Mouse (Mus musculus) midbrain, embryonic 16.5 days (tissue): ENCODE measurements around the gene Ctsa. TPM values are rescaled to one million over a fixed set of nuclear protein-coding genes. Genes with fewer than 3 reads are reported as not detected.

Source experiments
- ATAC-seq: fragments of 200-750 bp; cut with Nextera tagmentation; 2 replicates; pipeline ENCODE4 v1.8.0; 2017; ENCODE audit warnings: moderate TSS enrichment
- H3K27ac ChIP-seq: fragments of 300-500 bp; sonication (generic); 2 replicates; pipeline ENCODE4 v1.5.1; 2014; ENCODE audit warnings: mild to moderate bottlenecking, low read length, mixed read lengths
- H3K27me3 ChIP-seq: fragments of 300-500 bp; sonication (generic); 2 replicates; pipeline ENCODE4 v1.6.1; 2014; ENCODE audit warnings: low read depth, low read length, mixed read lengths; ENCODE audit not compliant: control insufficient read depth, insufficient read depth
- H3K36me3 ChIP-seq: fragments of 300-500 bp; sonication (generic); 2 replicates; pipeline ENCODE4 v1.6.1; 2014; ENCODE audit warnings: mild to moderate bottlenecking, low read length, moderate library complexity, mixed read lengths; ENCODE audit not compliant: control insufficient read depth, insufficient read depth
- H3K4me1 ChIP-seq: fragments of 300-500 bp; sonication (generic); 2 replicates; pipeline ENCODE4 v1.6.1; 2014; ENCODE audit warnings: mild to moderate bottlenecking, low read length, mixed read lengths; ENCODE audit not compliant: control insufficient read depth, insufficient read depth
- H3K4me2 ChIP-seq: fragments of 300-500 bp; sonication (generic); 2 replicates; pipeline ENCODE4 v1.6.1; 2014; ENCODE audit warnings: mild to moderate bottlenecking, low read length, mixed read lengths
- H3K4me3 ChIP-seq: fragments of 300-500 bp; sonication (generic); 2 replicates; pipeline ENCODE4 v1.5.1; 2014; ENCODE audit warnings: low read depth, mild to moderate bottlenecking, low read length, moderate library complexity, mixed read lengths
- H3K9ac ChIP-seq: fragments of 300-500 bp; sonication (generic); 2 replicates; pipeline ENCODE4 v1.6.1; 2014; ENCODE audit warnings: low read depth, low read length, mixed read lengths
- H3K9me3 ChIP-seq: fragments of 300-500 bp; sonication (generic); replicated peaks from 2 replicates; pipeline ENCODE4 v1.6.1; 2014; ENCODE audit warnings: mild to moderate bottlenecking, low read length, mixed read lengths; ENCODE audit not compliant: control insufficient read depth, poor library complexity, severe bottlenecking
- WGBS: fragments of 180-500 bp; shearing (Covaris S2); extraction: QIAGEN DNeasy Blood & Tissue Kit; methylation state at CpG from one replicate; pipeline ENCODE4 v1.1.7; 2014; 5-methylcytosine and 5-hydroxymethylcytosine counted together
- polyA plus RNA-seq: library from polyadenylated mRNA; unstranded; fragments of >200 nt; fragmentation: Nextera tagmentation; extraction: Ambion mirVana; gene quantifications from 2 replicates; pipeline ENCODE4 v1.2.1, GENCODE M21; 2015

Gene Ctsa
- polyA plus RNA-seq, 1 experiment from 2014 or later: 95.4 TPM

- Histone ChIP-seq H3K4me2 (peak overlapping the region; percentile 74), H3K9me3 (no peaks in the 10 kb centered on the region), H3K27ac (no peak overlapping the region), H3K27me3 (no peaks in the 10 kb centered on the region), H3K36me3 (peaks cover 4% of the 10 kb centered on the region), H3K4me1 (peaks cover 30% of the 10 kb centered on the region), H3K9ac (peak overlapping the region; percentile 74), H3K4me3 (peak overlapping the region; percentile 76)
- no peak for ATAC-seq
- 94% methylated on average over 16 of the region's 16 CpGs for WGBS
Measured at GRCm38 (mm10) chr2:164803201-164803920, 29.3 kb upstream of the Ctsa start.

- Histone ChIP-seq H3K27ac (peak overlapping the region; percentile 79), H3K4me2 (peak overlapping the region; percentile 74), H3K9ac (peak overlapping the region; percentile 74), H3K4me3 (peak overlapping the region; percentile 76), H3K9me3 (no peaks in the 10 kb centered on the region), H3K27me3 (no peaks in the 10 kb centered on the region), H3K4me1 (peaks cover 30% of the 10 kb centered on the region), H3K36me3 (peaks cover 4% of the 10 kb centered on the region)
- WGBS: 68% methylated on average over 1 of the region's 1 CpGs
- no peak for ATAC-seq
Measured at GRCm38 (mm10) chr2:164803921-164804313, 28.8 kb upstream of the Ctsa start.

- peak within 1 kb of the TSS; percentile 83 for H3K9ac ChIP-seq
- ATAC-seq: peak; percentile 96
- no peaks in the 10 kb centered on the region for H3K9me3 ChIP-seq
- peak within 1 kb of the TSS; percentile 81 for H3K27ac ChIP-seq
- H3K4me2 ChIP-seq: peak within 1 kb of the TSS; percentile 74
- peak within 1 kb of the TSS; percentile 76 for H3K4me3 ChIP-seq
- H3K27me3 ChIP-seq: no peaks in the 10 kb centered on the region
- peaks cover 30% of the 10 kb centered on the region for H3K4me1 ChIP-seq
- peaks cover 7% of the 10 kb centered on the region for H3K36me3 ChIP-seq
- WGBS: under 1% methylated on average over 47 of the region's 47 CpGs
Measured at GRCm38 (mm10) chr2:164804533-164805331, 27.9 kb upstream of the Ctsa start, which contains the start of the genes Acot8 and Zswim3. Gene Acot8, minus strand, starts transcription at chr2:164804882. Gene Zswim3, plus strand, starts transcription at chr2:164805098.

GRCm38 (mm10) chr2:164805332-164805718, 27.3 kb upstream of the Ctsa start:
- peak overlapping the region; percentile 81 for H3K27ac ChIP-seq
- WGBS: 1% methylated on average over 21 of the region's 21 CpGs
- peak; percentile 49 for ATAC-seq
- H3K36me3 ChIP-seq: peaks cover 6% of the 10 kb centered on the region; the same call in 1 of the 2 replicates
- no peaks in the 10 kb centered on the region for H3K27me3 ChIP-seq
- no peaks in the 10 kb centered on the region for H3K9me3 ChIP-seq
- peak overlapping the region; percentile 83 for H3K9ac ChIP-seq
- H3K4me2 ChIP-seq: peak overlapping the region; percentile 68
- peak overlapping the region; percentile 76 for H3K4me3 ChIP-seq
- H3K4me1 ChIP-seq: peaks cover 30% of the 10 kb centered on the region

- H3K27ac ChIP-seq: no peak overlapping the region
- peaks cover 6% of the 10 kb centered on the region; the same call in 1 of the 2 replicates for H3K36me3 ChIP-seq
- H3K9me3 ChIP-seq: no peaks in the 10 kb centered on the region
- H3K4me3 ChIP-seq: no peak overlapping the region
- H3K4me1 ChIP-seq: peaks cover 30% of the 10 kb centered on the region
- WGBS: 89% methylated on average over 7 of the region's 7 CpGs
- no peak for ATAC-seq
- no peak overlapping the region for H3K9ac ChIP-seq
- no peaks in the 10 kb centered on the region for H3K27me3 ChIP-seq
- H3K4me2 ChIP-seq: peak overlapping the region; percentile 68
Measured at GRCm38 (mm10) chr2:164806614-164807013, 26.1 kb upstream of the Ctsa start.

GRCm38 (mm10) chr2:164813557-164813956, 19.1 kb upstream of the Ctsa start:
- ATAC-seq: no peak
- H3K27me3 ChIP-seq: no peaks in the 10 kb centered on the region
- WGBS: 67% methylated on average over 2 of the region's 2 CpGs

GRCm38 (mm10) chr2:164815348-164815747, 17.3 kb upstream of the Ctsa start:
- H3K9me3 ChIP-seq: no peaks in the 10 kb centered on the region
- no peak overlapping the region for H3K4me2 ChIP-seq
- no peak for ATAC-seq
- H3K27me3 ChIP-seq: no peaks in the 10 kb centered on the region
- H3K9ac ChIP-seq: no peak overlapping the region
- H3K27ac ChIP-seq: no peak overlapping the region
- WGBS: 91% methylated on average over 5 of the region's 5 CpGs
- peaks cover 2% of the 10 kb centered on the region; the same call in 1 of the 2 replicates for H3K36me3 ChIP-seq
- no peaks in the 10 kb centered on the region for H3K4me1 ChIP-seq
- H3K4me3 ChIP-seq: no peak overlapping the region

More at GRCm38 (mm10) chr2:164813557-164813956, 19.1 kb upstream of the Ctsa start:
- Histone ChIP-seq H3K9ac (no peak overlapping the region), H3K27ac (no peak overlapping the region), H3K4me1 (no peaks in the 10 kb centered on the region), H3K9me3 (no peaks in the 10 kb centered on the region), H3K4me3 (no peak overlapping the region), H3K4me2 (no peak overlapping the region), H3K36me3 (peaks cover 8% of the 10 kb centered on the region; the same call in 1 of the 2 replicates)

GRCm38 (mm10) chr2:164815821-164816220, 16.9 kb upstream of the Ctsa start:
- WGBS: 92% methylated on average over 8 of the region's 8 CpGs
- Histone ChIP-seq H3K9me3 (no peaks in the 10 kb centered on the region), H3K27me3 (no peaks in the 10 kb centered on the region), H3K36me3 (peaks cover 4% of the 10 kb centered on the region; the same call in 1 of the 2 replicates), H3K4me3 (no peak overlapping the region), H3K4me1 (no peaks in the 10 kb centered on the region), H3K27ac (no peak overlapping the region), H3K4me2 (no peak overlapping the region), H3K9ac (no peak overlapping the region)
- no peak for ATAC-seq

- WGBS: 89% methylated on average over 6 of the region's 6 CpGs
- H3K36me3 ChIP-seq: peaks cover 10% of the 10 kb centered on the region
- H3K9me3 ChIP-seq: no peaks in the 10 kb centered on the region
- ATAC-seq: no peak
- H3K4me3 ChIP-seq: no peak overlapping the region
- no peak overlapping the region for H3K4me2 ChIP-seq
- no peak overlapping the region for H3K27ac ChIP-seq
- no peaks in the 10 kb centered on the region for H3K27me3 ChIP-seq
- peaks cover 4% of the 10 kb centered on the region for H3K4me1 ChIP-seq
- no peak overlapping the region for H3K9ac ChIP-seq
Measured at GRCm38 (mm10) chr2:164817206-164817605, 15.5 kb upstream of the Ctsa start.
